Mouse (Mus musculus): ENCODE measurements around the gene Slc39a9.

- TF ChIP-seq CTCF (IDR thresholded peaks at IDR 0.05): no peak
- TF ChIP-seq EP300 (IDR thresholded peaks at IDR 0.05): no peak
Observed at GRCm38 (mm10) chr12:80594781-80595180, 48.9 kb upstream of the Slc39a9 start.
